Mouse (Mus musculus) embryonic facial prominence, embryonic 11.5 days (tissue): Measurements from ENCODE around the gene Wsb2. TPM values are rescaled to one million over a fixed set of nuclear protein-coding genes. Genes with fewer than 3 reads are reported as not detected.

ENCODE experiments used
- ATAC-seq: fragments of 200-750 bp; cut with Nextera tagmentation; replicated peaks from 2 replicates; pipeline ENCODE4 v1.8.0; 2017; ENCODE audit warnings: low read depth; ENCODE audit not compliant: insufficient number of reproducible peaks, low FRiP score, low TSS enrichment
- DNase-seq: peaks from one replicate; pipeline ENCODE4 v3.0.0-alpha.2; 2015; ENCODE audit warnings: low spot score
- H3K27ac ChIP-seq: fragments of 300-500 bp; sonication (generic); replicated peaks from 2 replicates; pipeline ENCODE4 v1.5.1; 2014; ENCODE audit warnings: mild to moderate bottlenecking, low read depth, low read length, control low read depth
- H3K27me3 ChIP-seq: fragments of 300-500 bp; sonication (generic); 2 replicates; pipeline ENCODE4 v1.6.1; 2014; ENCODE audit warnings: mild to moderate bottlenecking, low read length, moderate library complexity, mixed read lengths; ENCODE audit not compliant: control insufficient read depth, insufficient read depth
- H3K36me3 ChIP-seq: fragments of 300-500 bp; sonication (generic); replicated peaks from 2 replicates; pipeline ENCODE4 v1.6.1; 2014; ENCODE audit warnings: low read depth, mild to moderate bottlenecking, low read length, moderate library complexity, mixed read lengths; ENCODE audit not compliant: control insufficient read depth, insufficient read depth
- H3K4me1 ChIP-seq: fragments of 300-500 bp; sonication (generic); 2 replicates; pipeline ENCODE4 v1.6.1; 2014; ENCODE audit warnings: low read length, mixed read lengths; ENCODE audit not compliant: control insufficient read depth, insufficient read depth
- H3K4me2 ChIP-seq: fragments of 300-500 bp; sonication (generic); 2 replicates; pipeline ENCODE4 v1.6.1; 2014; ENCODE audit warnings: low read depth, mild to moderate bottlenecking, control low read depth, low read length, moderate library complexity
- H3K4me3 ChIP-seq: fragments of 300-500 bp; sonication (generic); 2 replicates; pipeline ENCODE4 v1.5.1; 2014; ENCODE audit warnings: low read depth, low read length, control low read depth
- H3K9ac ChIP-seq: fragments of 300-500 bp; sonication (generic); replicated peaks from 2 replicates; pipeline ENCODE4 v1.6.1; 2014; ENCODE audit warnings: mild to moderate bottlenecking, control low read depth, low read length
- H3K9me3 ChIP-seq: fragments of 300-500 bp; sonication (generic); replicated peaks from 2 replicates; pipeline ENCODE4 v1.6.1; 2016; ENCODE audit warnings: mild to moderate bottlenecking, low read length, inconsistent platforms, mixed read lengths; ENCODE audit not compliant: control insufficient read depth
- WGBS: fragments of 180-500 bp; shearing (Covaris S2); extraction: QIAGEN DNeasy Blood & Tissue Kit; methylation state at CpG from one replicate; pipeline ENCODE4 v1.1.7; 2014; 5-methylcytosine and 5-hydroxymethylcytosine counted together
- polyA plus RNA-seq: library from polyadenylated mRNA; unstranded; fragments of >200 nt; fragmentation: Nextera tagmentation; extraction: Ambion mirVana; gene quantifications from 2 replicates; pipeline ENCODE4 v1.2.1, GENCODE M21; 2014

The Wsb2 gene
- polyA plus RNA-seq: 53.6 and 54.1 TPM in 2 replicates

- peak; percentile 80 for DNase-seq
- Histone ChIP-seq H3K36me3 (no peaks in the 10 kb centered on the region), H3K4me1 (peaks cover 10% of the 10 kb centered on the region; the same call in 1 of the 2 replicates), H3K9me3 (no peaks in the 10 kb centered on the region), H3K4me3 (peak within 1 kb of the TSS; percentile 88), H3K27me3 (no peaks in the 10 kb centered on the region), H3K27ac (peak within 1 kb of the TSS; percentile 63), H3K4me2 (peak within 1 kb of the TSS; percentile 88), H3K9ac (peak within 1 kb of the TSS; percentile 86)
- 0% methylated on average over 2 of the region's 54 CpGs for WGBS
- ATAC-seq: peak; percentile 60; the same call in 1 of the 2 replicates
Measured at GRCm38 (mm10) chr5:117357129-117357477, at the start of gene Wsb2. Wsb2 (plus strand) TSS chr5:117357304.

- peak; percentile 68 for DNase-seq
- whole genome bisulfite sequencing: 38% methylated on average over 11 of the region's 11 CpGs
- no peak overlapping the region for H3K4me3 ChIP-seq
Measured at GRCm38 (mm10) chr5:117307699-117308098, 49.4 kb upstream of the Wsb2 start.

GRCm38 (mm10) chr5:117313420-117313819, 43.7 kb upstream of the Wsb2 start:
- Histone ChIP-seq H3K36me3 (no peaks in the 10 kb centered on the region), H3K9me3 (no peaks in the 10 kb centered on the region), H3K4me3 (no peak overlapping the region), H3K9ac (no peak overlapping the region), H3K27me3 (0 out of 2 replicates have a peak, but pooled peaks cover 3% of the 10 kb centered on the region), H3K4me2 (peak overlapping the region; percentile 17; the same call in 1 of the 2 replicates), H3K27ac (no peak overlapping the region), H3K4me1 (no peaks in the 10 kb centered on the region)
- 24% methylated on average over 14 of the region's 14 CpGs for WGBS
- DNase-seq (peak; percentile 62), ATAC-seq (0 out of 2 replicates have a peak, but pooled peaks have one; percentile 29)

More at GRCm38 (mm10) chr5:117307699-117308098, 49.4 kb upstream of the Wsb2 start:
- H3K9me3 ChIP-seq: no peaks in the 10 kb centered on the region
- no peak for ATAC-seq
- no peaks in the 10 kb centered on the region for H3K36me3 ChIP-seq
- H3K9ac ChIP-seq: no peak overlapping the region
- H3K27me3 ChIP-seq: no peaks in the 10 kb centered on the region
- H3K4me1 ChIP-seq: no peaks in the 10 kb centered on the region
- no peak overlapping the region for H3K27ac ChIP-seq
- no peak overlapping the region for H3K4me2 ChIP-seq

- Histone ChIP-seq H3K27ac (no peak overlapping the region), H3K4me2 (no peak overlapping the region), H3K4me3 (no peak overlapping the region), H3K9ac (no peak overlapping the region), H3K9me3 (no peaks in the 10 kb centered on the region), H3K27me3 (0 out of 2 replicates have a peak, but pooled peaks cover 3% of the 10 kb centered on the region), H3K4me1 (no peaks in the 10 kb centered on the region), H3K36me3 (no peaks in the 10 kb centered on the region)
- ATAC-seq (no peak), DNase-seq (no peak)
- WGBS: 31% methylated on average over 10 of the region's 10 CpGs
Measured at GRCm38 (mm10) chr5:117313909-117314308, 43.2 kb upstream of the Wsb2 start.

- no peak overlapping the region for H3K4me2 ChIP-seq
- 0 out of 2 replicates have a peak, but pooled peaks cover 3% of the 10 kb centered on the region for H3K27me3 ChIP-seq
- no peak overlapping the region for H3K9ac ChIP-seq
- no peaks in the 10 kb centered on the region for H3K4me1 ChIP-seq
- DNase-seq (no peak), ATAC-seq (no peak)
- H3K4me3 ChIP-seq: no peak overlapping the region
- 26% methylated on average over 9 of the region's 9 CpGs for WGBS
- no peaks in the 10 kb centered on the region for H3K36me3 ChIP-seq
- no peaks in the 10 kb centered on the region for H3K9me3 ChIP-seq
- H3K27ac ChIP-seq: no peak overlapping the region
Measured at GRCm38 (mm10) chr5:117314587-117315428, 42.3 kb upstream of the Wsb2 start.

- ATAC-seq: peak; percentile 86
- Histone ChIP-seq H3K36me3 (no peaks in the 10 kb centered on the region), H3K9ac (peak within 1 kb of the TSS; percentile 69), H3K4me2 (peak within 1 kb of the TSS; percentile 90), H3K27ac (peak within 1 kb of the TSS; percentile 28; the same call in 1 of the 2 replicates), H3K4me3 (peak within 1 kb of the TSS; percentile 70), H3K27me3 (peaks cover 3% of the 10 kb centered on the region; the same call in 1 of the 2 replicates), H3K4me1 (no peaks in the 10 kb centered on the region), H3K9me3 (no peaks in the 10 kb centered on the region)
- peak; percentile 69 for DNase-seq
- WGBS: under 1% methylated on average over 74 of the region's 81 CpGs
Measured at GRCm38 (mm10) chr5:117318741-117319629, 38.1 kb upstream of the Wsb2 start, which contains the start of gene Vsig10. Vsig10 (plus strand) TSS chr5:117319083.

- H3K27me3 ChIP-seq: no peaks in the 10 kb centered on the region; the same call in 1 of the 2 replicates
- no peak for DNase-seq
- H3K9me3 ChIP-seq: no peaks in the 10 kb centered on the region
- no peak for ATAC-seq
- H3K36me3 ChIP-seq: no peaks in the 10 kb centered on the region
- H3K4me2 ChIP-seq: no peak overlapping the region
- no peak overlapping the region for H3K9ac ChIP-seq
- 85% methylated on average over 9 of the region's 9 CpGs for WGBS
- H3K4me1 ChIP-seq: no peaks in the 10 kb centered on the region
- no peak overlapping the region for H3K4me3 ChIP-seq
- H3K27ac ChIP-seq: no peak overlapping the region
Measured at GRCm38 (mm10) chr5:117323751-117324150, 33.4 kb upstream of the Wsb2 start.
